Mouse (Mus musculus): ENCODE measurements around the gene Lypla2. TPM values are rescaled to one million over a fixed set of nuclear protein-coding genes. Genes with fewer than 3 reads are reported as not detected.

Gene Lypla2
- total RNA-seq (2023): 10 to 100 TPM; 86.7 to 96.1 TPM

GRCm38 (mm10) chr4:135972556-135972906, at the start of gene Lypla2:
Lypla2 (minus strand) TSS chr4:135972626.

GRCm38 (mm10) chr4:136021549-136022047, 49.2 kb upstream of the Lypla2 start, which contains the start of gene Eloa:
Eloa (minus strand) TSS chr4:136021763.

GRCm38 (mm10) chr4:135986943-135987710, 14.7 kb upstream of the Lypla2 start, which contains the start of gene Pithd1:
Pithd1 (minus strand) TSS chr4:135987264.

GRCm38 (mm10) chr4:135963457-135964193, 8.8 kb downstream of the Lypla2 start, which contains the start of gene Gale:
Gale (plus strand) TSS chr4:135963727.

GRCm38 (mm10) chr4:135946278-135946658, 26.2 kb downstream of the Lypla2 start, which contains the start of gene Hmgcl:
Hmgcl (plus strand) TSS chr4:135946448.

GRCm38 (mm10) chr4:135920304-135921241, 51.9 kb downstream of the Lypla2 start, which contains the start of gene Fuca1:
Fuca1 (plus strand) TSS chr4:135920735.

Other genes with a start within 250 kb of the Lypla2 start
- gene Il22ra1, start 244.5 kb downstream of the Lypla2 start, total RNA-seq (2023): under 1 TPM in 1 of 2 experiments, not detected in 1; 0.22 TPM
- not detected for gene Myom3, start 212.9 kb downstream of the Lypla2 start, total RNA-seq (2023)
- gene Srsf10, start 116.9 kb downstream of the Lypla2 start, total RNA-seq (2023): 10 to 100 TPM; 52.3 to 66.0 TPM
- gene Pnrc2, start 98.8 kb downstream of the Lypla2 start, total RNA-seq (2023): 10 to 100 TPM; 83.0 to 85.8 TPM
- 10 to 100 TPM; 29.9 to 36.6 TPM for gene Cnr2, start 77.2 kb downstream of the Lypla2 start, total RNA-seq (2023)
- 100 to 1,000 TPM; 110 TPM for gene Fuca1, start 51.9 kb downstream of the Lypla2 start, total RNA-seq (2023)
- gene Hmgcl, start 26.2 kb downstream of the Lypla2 start, total RNA-seq (2023): 10 to 100 TPM; 55.0 to 61.7 TPM
- 10 to 100 TPM; 12.3 to 14.4 TPM for gene Gale, start 8.9 kb downstream of the Lypla2 start, total RNA-seq (2023)
- gene Pithd1, start 14.6 kb upstream of the Lypla2 start, total RNA-seq (2023): 10 to 100 TPM; 27.9 to 29.7 TPM
- 10 to 100 TPM; 58.8 to 65.0 TPM for gene Eloa, start 49.1 kb upstream of the Lypla2 start, total RNA-seq (2023)
- gene Rpl11, start 80.8 kb upstream of the Lypla2 start, total RNA-seq (2023): 100 to 1,000 TPM; 312 to 313 TPM
- 1 to 10 TPM; 2.5 to 2.6 TPM for gene Id3, start 170.9 kb upstream of the Lypla2 start, total RNA-seq (2023)
- gene E2f2, start 199.8 kb upstream of the Lypla2 start, total RNA-seq (2023): 10 to 100 TPM; 92.0 to 98.7 TPM
- gene Asap3, start 233.7 kb upstream of the Lypla2 start, total RNA-seq (2023): under 1 TPM in 1 of 2 experiments, not detected in 1; 0.09 TPM